Mouse (Mus musculus) cerebellum, adult 2 months (tissue): ENCODE data around the gene Galnt7. TPM values are rescaled to one million over a fixed set of nuclear protein-coding genes. Genes with fewer than 3 reads are reported as not detected.

ENCODE experiments used
- DNase-seq, 2 experiments: peaks; one replicate each; pipeline ENCODE4 v3.0.0; 2021
- H3K27ac ChIP-seq: fragments of 200-500 bp; 2 replicates; pipeline ENCODE4 v1.5.1; 2012; ENCODE audit warnings: low read length, control low read depth, inconsistent platforms; ENCODE audit not compliant: insufficient read depth
- H3K27me3 ChIP-seq: fragments of 200-500 bp; 2 replicates; pipeline ENCODE4 v1.6.1; 2012; ENCODE audit warnings: inconsistent platforms, mild to moderate bottlenecking, low read length, moderate library complexity; ENCODE audit not compliant: control insufficient read depth, insufficient read depth
- H3K4me1 ChIP-seq: fragments of 200-500 bp; 2 replicates; pipeline ENCODE4 v1.6.1; 2011; ENCODE audit warnings: low read length; ENCODE audit not compliant: control insufficient read depth, insufficient read depth
- H3K4me3 ChIP-seq: fragments of 200-500 bp; replicated peaks from 2 replicates; pipeline ENCODE3; 2011; ENCODE audit warnings: mild to moderate bottlenecking, low read depth, low read length, control low read depth; ENCODE audit not compliant: insufficient read depth
- CTCF ChIP-seq: fragments of 200-500 bp; IDR thresholded peaks from 2 replicates; pipeline ENCODE4 v1.5.1; 2011; ENCODE audit warnings: low read depth, mild to moderate bottlenecking, control low read depth, low read length, moderate library complexity, borderline replicate concordance; ENCODE audit not compliant: insufficient read depth
- POLR2A ChIP-seq: fragments of 200-500 bp; IDR thresholded peaks from 2 replicates; pipeline ENCODE4 v1.6.1; 2011; ENCODE audit warnings: low read length, control low read depth, borderline replicate concordance; ENCODE audit not compliant: insufficient read depth
- WGBS: fragments of 180-500 bp; shearing (Covaris S2); methylation state at CpG from one replicate; pipeline ENCODE4 v1.1.7; 2018; 5-methylcytosine and 5-hydroxymethylcytosine counted together
- polyA plus RNA-seq: library from polyadenylated mRNA; depleted of rRNA; stranded (reverse); fragments of >200 nt; gene quantifications from 2 replicates; pipeline ENCODE4 v1.2.3, GENCODE M21; 2012

Gene Galnt7
- polyA plus RNA-seq, 1 experiment = 20.9 TPM

DNA sequence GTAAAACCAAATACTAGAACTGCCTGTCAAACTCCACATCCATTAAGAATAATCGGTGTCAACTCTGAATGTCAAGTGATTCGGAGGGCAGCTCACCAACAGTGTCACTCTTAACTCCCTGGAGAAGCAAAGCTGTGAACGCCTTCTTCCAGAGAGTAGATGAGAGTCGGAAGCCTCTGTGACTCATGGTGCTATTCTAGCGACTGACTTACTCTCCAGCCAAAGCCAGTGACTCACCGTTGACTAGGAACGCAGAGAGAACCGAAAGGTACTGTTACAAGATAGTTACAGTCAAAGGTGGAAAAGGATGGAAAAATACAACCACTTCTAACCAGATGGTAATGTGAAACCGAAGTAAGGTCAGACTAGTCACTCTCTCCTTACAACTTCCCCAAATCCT is 63.7 kb downstream of the Galnt7 start:
- Histone ChIP-seq H3K27me3 (no peaks in the 10 kb centered on the region), H3K4me3 (no peak overlapping the region), H3K27ac (peak overlapping the region; percentile 82), H3K4me1 (peaks cover 43% of the 10 kb centered on the region)
- DNase-seq = peak; percentile 62 to 87
- TF ChIP-seq POLR2A = no peak
- no peak for TF ChIP-seq CTCF
- 13% methylated on average over 9 of the region's 9 CpGs for WGBS

DNA sequence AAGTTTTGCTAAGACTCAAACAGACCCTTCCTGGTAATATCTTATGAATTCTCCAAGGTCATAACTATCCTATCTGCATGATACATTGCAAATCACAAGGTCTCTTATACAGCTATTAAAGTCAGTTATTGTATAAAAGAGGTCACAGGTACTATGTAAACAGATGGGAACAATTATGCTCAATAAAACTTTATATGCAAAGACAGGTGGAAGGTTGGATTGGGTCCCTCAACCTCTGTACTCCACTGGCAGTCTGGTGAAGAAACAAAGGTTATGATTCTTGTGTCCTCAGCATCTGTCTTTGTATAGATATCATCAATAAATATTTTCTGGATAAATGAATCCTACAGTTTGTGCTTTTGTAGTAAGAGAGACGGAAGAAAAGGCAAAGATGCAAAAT is 64.2 kb downstream of the Galnt7 start:
- no peak for DNase-seq
- peak overlapping the region; percentile 82; the same call in 1 of the 2 replicates for H3K27ac ChIP-seq
- TF ChIP-seq POLR2A = no peak
- no peak for TF ChIP-seq CTCF
- peaks cover 44% of the 10 kb centered on the region for H3K4me1 ChIP-seq
- no peak overlapping the region for H3K4me3 ChIP-seq
- WGBS = 82% methylated on average over 1 of the region's 1 CpGs
- no peaks in the 10 kb centered on the region for H3K27me3 ChIP-seq

DNA sequence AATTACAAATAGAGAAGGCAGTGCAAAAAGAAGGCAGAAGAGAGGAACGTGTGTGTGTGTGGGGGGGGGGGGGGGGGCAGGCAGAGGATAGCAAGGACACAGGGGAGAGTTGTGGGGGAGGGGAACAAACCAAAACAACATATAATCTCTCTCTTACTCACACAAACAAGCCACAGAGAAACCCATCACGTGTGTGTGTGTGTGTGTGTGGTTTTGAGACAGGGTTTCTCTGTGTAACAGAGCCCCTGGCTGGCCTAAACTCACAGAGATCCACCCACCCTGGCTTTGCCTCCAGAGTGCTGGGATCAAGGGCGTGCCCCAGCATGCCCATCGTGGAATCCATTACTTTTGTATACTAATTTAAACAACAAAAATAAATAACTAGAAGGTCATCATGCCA is 66.2 kb downstream of the Galnt7 start:
- Histone ChIP-seq H3K27ac (peak overlapping the region; percentile 77; the same call in 1 of the 2 replicates), H3K4me3 (no peak overlapping the region), H3K4me1 (peaks cover 56% of the 10 kb centered on the region), H3K27me3 (no peaks in the 10 kb centered on the region)
- DNase-seq = no peak
- 59% methylated on average over 4 of the region's 4 CpGs for WGBS
- TF ChIP-seq CTCF (no peak), POLR2A (no peak)

DNA sequence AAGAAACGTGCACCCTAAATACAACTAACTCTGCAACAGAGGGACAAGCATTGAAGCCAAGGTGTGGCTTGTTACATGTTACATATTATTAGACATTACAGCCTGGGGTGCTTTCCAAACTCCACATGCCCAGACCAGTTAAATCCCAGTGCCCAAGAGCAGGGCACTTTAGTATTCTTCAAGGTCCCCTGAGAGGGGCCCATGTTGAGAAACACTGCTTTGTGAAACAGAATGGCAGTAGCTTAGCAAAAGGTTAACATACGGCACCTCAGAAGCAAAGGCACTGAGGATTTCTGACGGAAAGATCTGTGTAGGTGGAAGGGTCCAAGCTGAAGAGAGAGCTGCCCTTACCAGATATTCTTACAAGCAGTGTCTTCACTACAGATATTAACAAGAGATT is 67.0 kb downstream of the Galnt7 start:
- WGBS = 34% methylated on average over 3 of the region's 3 CpGs
- H3K4me1 ChIP-seq = peaks cover 63% of the 10 kb centered on the region
- H3K4me3 ChIP-seq = no peak overlapping the region
- DNase-seq = peak in 1 of 2 experiments; percentile 39
- no peaks in the 10 kb centered on the region for H3K27me3 ChIP-seq
- peak overlapping the region; percentile 77 for H3K27ac ChIP-seq
- no peak for TF ChIP-seq CTCF

DNA sequence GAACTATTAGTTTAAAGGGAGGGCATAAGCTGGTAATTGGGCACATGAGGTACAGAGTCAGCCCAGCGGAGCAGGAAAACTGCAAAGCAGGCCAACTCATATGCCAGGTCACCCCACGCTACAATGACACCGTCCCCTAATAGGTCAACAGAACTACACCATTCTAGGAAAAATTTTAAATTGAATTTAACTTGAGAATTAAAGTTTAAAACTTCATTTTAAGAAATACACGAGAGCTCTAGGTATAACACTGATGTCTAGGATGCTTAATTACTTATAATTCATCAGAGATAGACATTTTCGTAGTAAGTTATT is 67.7 kb downstream of the Galnt7 start:
- H3K4me3 ChIP-seq = no peak overlapping the region
- no peak for DNase-seq
- 40% methylated on average over 5 of the region's 5 CpGs for WGBS
- peaks cover 64% of the 10 kb centered on the region for H3K4me1 ChIP-seq
- H3K27ac ChIP-seq = peak overlapping the region; percentile 71
- TF ChIP-seq POLR2A = no peak
- no peak for TF ChIP-seq CTCF
- H3K27me3 ChIP-seq = no peaks in the 10 kb centered on the region

DNA sequence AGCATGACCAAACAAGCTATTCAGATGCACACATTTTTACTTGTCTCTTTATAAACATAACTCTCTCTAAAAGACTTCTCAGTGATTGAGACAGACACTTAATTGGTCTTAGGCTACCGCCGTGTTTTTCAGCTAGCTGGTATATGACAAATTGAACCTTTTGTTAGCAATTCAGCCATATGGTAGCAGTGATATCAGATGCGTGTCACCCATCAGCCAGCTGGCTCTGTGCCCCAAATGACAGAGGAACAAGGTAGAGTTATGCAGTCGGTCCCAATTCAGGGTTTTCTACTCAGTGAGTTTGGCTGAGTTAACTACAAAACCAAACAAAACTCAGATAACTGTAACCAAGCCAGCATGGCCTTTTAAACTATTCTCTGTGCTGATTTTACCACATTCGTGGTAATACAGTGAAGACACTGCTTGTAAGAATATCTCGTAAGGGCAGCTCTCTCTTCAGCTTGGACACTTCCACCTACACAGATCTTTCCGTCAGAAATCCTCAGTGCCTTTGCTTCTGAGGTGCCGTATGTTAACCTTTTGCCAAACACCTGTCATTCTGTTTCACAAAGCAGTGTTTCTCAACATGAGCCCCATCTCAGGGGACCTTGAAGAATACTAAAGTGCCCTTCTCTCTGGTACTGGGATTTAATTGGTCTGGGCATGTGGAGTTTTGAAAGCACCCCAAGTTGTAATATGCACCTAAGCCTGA is 68.3 kb downstream of the Galnt7 start:
- TF ChIP-seq CTCF (no peak), POLR2A (no peak)
- H3K27ac ChIP-seq = peak overlapping the region; percentile 96
- 12% methylated on average over 8 of the region's 8 CpGs for WGBS

DNA sequence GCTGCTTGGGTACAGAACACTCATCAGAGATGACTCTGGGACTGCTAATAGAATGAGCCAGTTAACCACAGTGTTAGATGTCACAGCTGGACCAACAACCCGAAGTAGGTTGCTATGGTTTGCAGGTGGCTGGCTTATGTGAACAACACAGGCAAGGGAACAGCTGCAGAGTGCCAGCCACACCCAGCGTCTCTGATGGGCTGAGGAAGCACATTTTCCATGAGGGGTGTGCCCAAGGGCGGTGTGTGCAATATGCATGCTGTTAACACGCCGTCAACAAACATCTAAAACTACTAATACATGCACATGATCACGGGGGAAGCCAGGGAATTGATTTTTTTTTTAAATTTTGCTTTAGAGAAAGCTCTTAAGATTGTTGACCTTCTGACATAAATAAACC is 73.0 kb downstream of the Galnt7 start:
- H3K27me3 ChIP-seq = no peaks in the 10 kb centered on the region
- 72% methylated on average over 6 of the region's 6 CpGs for WGBS
- DNase-seq = peak in 1 of 2 experiments; percentile 16

More for the DNA sequence above, 68.3 kb downstream of the Galnt7 start:
- peak; percentile 91 to 96 for DNase-seq
- Histone ChIP-seq H3K4me3 (no peak overlapping the region), H3K27me3 (no peaks in the 10 kb centered on the region), H3K4me1 (peaks cover 64% of the 10 kb centered on the region)

DNA sequence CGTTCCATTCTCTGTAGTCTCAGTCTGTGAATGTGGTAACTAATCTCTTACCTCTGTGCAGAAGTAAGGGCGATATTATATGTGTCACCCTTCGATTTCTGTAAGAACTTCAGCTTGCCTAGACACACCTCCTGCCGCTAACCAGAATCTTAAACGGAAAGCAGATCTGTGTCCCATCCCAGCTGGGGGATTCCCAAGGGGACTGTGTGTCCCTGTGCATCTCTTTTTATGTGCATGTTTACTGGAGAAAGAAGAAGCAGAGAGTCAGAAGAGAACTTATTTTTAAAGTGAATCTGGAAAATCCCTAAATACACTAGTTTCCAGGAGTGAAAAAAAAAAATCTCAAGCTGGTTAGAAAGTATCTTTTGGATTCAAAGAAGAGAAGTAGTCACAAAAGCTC is 75.5 kb downstream of the Galnt7 start:
- Histone ChIP-seq H3K27ac (no peak overlapping the region), H3K27me3 (no peaks in the 10 kb centered on the region), H3K4me3 (no peak overlapping the region), H3K4me1 (peaks cover 40% of the 10 kb centered on the region)
- peak in 1 of 2 experiments; percentile 13 for DNase-seq
- WGBS = 60% methylated on average over 5 of the region's 5 CpGs
- TF ChIP-seq POLR2A = no peak
- TF ChIP-seq CTCF = no peak

More for the DNA sequence above, 73.0 kb downstream of the Galnt7 start:
- TF ChIP-seq CTCF = no peak
- TF ChIP-seq POLR2A = no peak
- Histone ChIP-seq H3K27ac (peak overlapping the region; percentile 47; the same call in 1 of the 2 replicates), H3K4me3 (no peak overlapping the region), H3K4me1 (peaks cover 51% of the 10 kb centered on the region)
